Mouse (Mus musculus): Measurements from ENCODE around the gene Kcnab3. TPM values are rescaled to one million over a fixed set of nuclear protein-coding genes. Genes with fewer than 3 reads are reported as not detected.
"Not testable (repeated sequence)": the region's sequence is repeated elsewhere in the genome, so short reads cannot be mapped to it uniquely, and the experiment has no call there.

Kcnab3 gene
- total RNA-seq (2021) = 10 to 100 TPM in 1 of 2 experiments, 1 to 10 TPM in 1; 8.8 to 12.6 TPM

GRCm38 (mm10) chr11:69325628-69326407 lies at the start of gene Kcnab3:
Gene Kcnab3 (plus strand): TSS chr11:69326258.
- intact Hi-C loops (cut with DNase I) = no loop called here
- peak; percentile 79 for DNase-seq

GRCm38 (mm10) chr11:69277267-69277666 lies 48.8 kb upstream of the Kcnab3 start:
- no peak for DNase-seq
- intact Hi-C loops (cut with DNase I) = no loop called here

GRCm38 (mm10) chr11:69291111-69291510 lies 34.9 kb upstream of the Kcnab3 start:
- intact Hi-C loops (cut with DNase I) = no loop called here
- no peak for DNase-seq

GRCm38 (mm10) chr11:69295286-69295685 lies 30.8 kb upstream of the Kcnab3 start:
- intact Hi-C loops (cut with DNase I) = no loop called here
- DNase-seq = no peak

- intact Hi-C loops (cut with DNase I) = no loop called here
- no peak for DNase-seq
Measured at GRCm38 (mm10) chr11:69297799-69298198, 28.3 kb upstream of the Kcnab3 start.

- DNase-seq = no peak
- intact Hi-C loops (cut with DNase I) = no loop called here
Measured at GRCm38 (mm10) chr11:69298231-69298630, 27.8 kb upstream of the Kcnab3 start.

- intact Hi-C loops (cut with DNase I) = no loop called here
- DNase-seq = no peak
Measured at GRCm38 (mm10) chr11:69302817-69303216, 23.2 kb upstream of the Kcnab3 start.

GRCm38 (mm10) chr11:69305291-69305690 lies 20.8 kb upstream of the Kcnab3 start:
- DNase-seq = no peak
- intact Hi-C loops (cut with DNase I) = no loop called here

GRCm38 (mm10) chr11:69306039-69306438 lies 20.0 kb upstream of the Kcnab3 start:
- no peak for DNase-seq
- intact Hi-C loops (cut with DNase I) = no loop called here

GRCm38 (mm10) chr11:69311266-69311665 lies 14.8 kb upstream of the Kcnab3 start:
- intact Hi-C loops (cut with DNase I) = no loop called here
- peak; percentile 75 for DNase-seq

GRCm38 (mm10) chr11:69316361-69316760 lies 9.7 kb upstream of the Kcnab3 start:
- DNase-seq = no peak
- intact Hi-C loops (cut with DNase I) = no loop called here

GRCm38 (mm10) chr11:69318000-69318399 lies 8.1 kb upstream of the Kcnab3 start:
- intact Hi-C loops (cut with DNase I); DNase-seq: not testable (repeated sequence)

GRCm38 (mm10) chr11:69321580-69321979 lies 4.5 kb upstream of the Kcnab3 start:
- intact Hi-C loops (cut with DNase I) = no loop called here
- DNase-seq = no peak

- peak; percentile 88 for DNase-seq
- intact Hi-C loops (cut with DNase I) = no loop called here
Measured at GRCm38 (mm10) chr11:69322010-69322409, 4.0 kb upstream of the Kcnab3 start.

GRCm38 (mm10) chr11:69322693-69323471 lies 3.2 kb upstream of the Kcnab3 start:
- DNase-seq = no peak
- intact Hi-C loops (cut with DNase I) = no loop called here

- peak; percentile 99 for DNase-seq
- intact Hi-C loops (cut with DNase I) = no loop called here
Measured at GRCm38 (mm10) chr11:69323667-69324111, 2.4 kb upstream of the Kcnab3 start, which contains the start of the genes Cntrob and Trappc1. Gene Cntrob (minus strand): TSS chr11:69323775. Gene Trappc1 (plus strand): TSS chr11:69323980.

- intact Hi-C loops (cut with DNase I) = no loop called here
- DNase-seq = no peak
Measured at GRCm38 (mm10) chr11:69324749-69325148, 1.3 kb upstream of the Kcnab3 start.

GRCm38 (mm10) chr11:69326408-69327156 lies 524 bp downstream of the Kcnab3 start:
- intact Hi-C loops (cut with DNase I) = no loop called here
- peak; percentile 36 for DNase-seq

- intact Hi-C loops (cut with DNase I) = no loop called here
- no peak for DNase-seq
Measured at GRCm38 (mm10) chr11:69327157-69327442, 1.0 kb downstream of the Kcnab3 start.

- DNase-seq = no peak
- intact Hi-C loops (cut with DNase I) = no loop called here
Measured at GRCm38 (mm10) chr11:69327648-69328047, 1.6 kb downstream of the Kcnab3 start.

- intact Hi-C loops (cut with DNase I) = no loop called here
- DNase-seq = no peak
Measured at GRCm38 (mm10) chr11:69328517-69328916, 2.5 kb downstream of the Kcnab3 start.

Data from left cerebral cortex, postnatal 4 days (tissue).